Mouse (Mus musculus) neural tube, embryonic 13.5 days (tissue): ENCODE measurements around the gene AL731706.2. TPM values are rescaled to one million over a fixed set of nuclear protein-coding genes. Genes with fewer than 3 reads are reported as not detected.
A peak's percentile ranks its signal among the peaks of the same experiment; 100 is the strongest.
"Not testable (repeated sequence)": the region's sequence is repeated elsewhere in the genome, so short reads cannot be mapped to it uniquely, and the experiment has no call there.

ENCODE experiments used
- ATAC-seq: fragments of 200-750 bp; cut with Nextera tagmentation; 2 replicates; pipeline ENCODE4 v1.8.0; 2017; ENCODE audit warnings: low read depth, mild to moderate bottlenecking, moderate TSS enrichment, moderate library complexity
- H3K27ac ChIP-seq: fragments of 300-500 bp; sonication (generic); replicated peaks from 2 replicates; pipeline ENCODE4 v1.5.1; 2015; ENCODE audit warnings: moderate library complexity, mild to moderate bottlenecking, inconsistent platforms
- H3K27me3 ChIP-seq: fragments of 300-500 bp; sonication (generic); 2 replicates; pipeline ENCODE4 v1.6.1; 2015; ENCODE audit warnings: mild to moderate bottlenecking, inconsistent platforms
- H3K36me3 ChIP-seq: fragments of 300-500 bp; sonication (generic); 2 replicates; pipeline ENCODE4 v1.6.1; 2015; ENCODE audit warnings: mild to moderate bottlenecking, inconsistent platforms
- H3K4me1 ChIP-seq: fragments of 300-500 bp; sonication (generic); replicated peaks from 2 replicates; pipeline ENCODE4 v1.6.1; 2015; ENCODE audit warnings: inconsistent platforms
- H3K4me2 ChIP-seq: fragments of 300-500 bp; sonication (generic); 2 replicates; pipeline ENCODE4 v1.6.1; 2015; ENCODE audit warnings: inconsistent platforms, mild to moderate bottlenecking, moderate library complexity
- H3K4me3 ChIP-seq: fragments of 300-500 bp; sonication (generic); 2 replicates; pipeline ENCODE4 v1.5.1; 2015; ENCODE audit warnings: mild to moderate bottlenecking, inconsistent platforms
- H3K9ac ChIP-seq: fragments of 300-500 bp; sonication (generic); 2 replicates; pipeline ENCODE4 v1.6.1; 2015; ENCODE audit warnings: moderate library complexity, mild to moderate bottlenecking, inconsistent platforms
- H3K9me3 ChIP-seq: fragments of 300-500 bp; sonication (generic); 2 replicates; pipeline ENCODE4 v1.6.1; 2016; ENCODE audit warnings: inconsistent platforms
- WGBS: fragments of 180-500 bp; shearing (Covaris S2); methylation state at CpG from one replicate; pipeline ENCODE4 v1.1.7; 2015; 5-methylcytosine and 5-hydroxymethylcytosine counted together
- polyA plus RNA-seq: library from polyadenylated mRNA; unstranded; fragments of >200 nt; fragmentation: Nextera tagmentation; extraction: Ambion mirVana; gene quantifications from 2 replicates; pipeline ENCODE4 v1.2.1, GENCODE M21; 2015

Gene AL731706.2
- polyA plus RNA-seq, 1 experiment from 2014 or later, result 28.8 TPM

- Histone ChIP-seq H3K36me3 (no peaks in the 10 kb centered on the region), H3K27ac (peak within 1 kb of the TSS; percentile 95), H3K4me1 (peaks cover 33% of the 10 kb centered on the region), H3K9ac (peak within 1 kb of the TSS; percentile 83), H3K9me3 (no peaks in the 10 kb centered on the region), H3K27me3 (no peaks in the 10 kb centered on the region), H3K4me2 (peak within 1 kb of the TSS; percentile 62), H3K4me3 (peak within 1 kb of the TSS; percentile 68)
- peak; percentile 98 for ATAC-seq
- under 1% methylated on average over 49 of the region's 49 CpGs for whole genome bisulfite sequencing
These were observed 5.8 kb upstream of the AL731706.2 start, which contains the start of the genes Slx4ip, AL731706.1 and Mkks for GRCm38 (mm10) chr2:136891068-136891950. Gene Slx4ip (plus strand): TSS chr2:136891218. Gene AL731706.1 (minus strand): TSS chr2:136891389. Gene Mkks (minus strand): TSS chr2:136891389.

GRCm38 (mm10) chr2:136890716-136891067 lies 5.2 kb upstream of the AL731706.2 start:
- not testable (repeated sequence) for H3K9me3 ChIP-seq, H3K36me3 ChIP-seq, H3K27me3 ChIP-seq
- peak; percentile 71 for ATAC-seq
- peak overlapping the region; percentile 55 for H3K4me2 ChIP-seq
- peak overlapping the region; percentile 83 for H3K9ac ChIP-seq
- peak overlapping the region; percentile 95 for H3K27ac ChIP-seq
- H3K4me1 ChIP-seq, result peaks cover 29% of the 10 kb centered on the region
- H3K4me3 ChIP-seq, result peak overlapping the region; percentile 68
- WGBS, result 5% methylated on average over 15 of the region's 15 CpGs

GRCm38 (mm10) chr2:136886846-136887245 lies 1.4 kb upstream of the AL731706.2 start:
- ATAC-seq, result no peak
- 66% methylated on average over 4 of the region's 4 CpGs for WGBS
- H3K36me3 ChIP-seq, result peaks cover 28% of the 10 kb centered on the region
- H3K27me3 ChIP-seq, result no peaks in the 10 kb centered on the region
- no peaks in the 10 kb centered on the region for H3K9me3 ChIP-seq
- H3K4me2 ChIP-seq, result no peak overlapping the region
- no peak overlapping the region for H3K4me3 ChIP-seq
- H3K4me1 ChIP-seq, result peaks cover 19% of the 10 kb centered on the region
- H3K27ac ChIP-seq, result no peak overlapping the region
- no peak overlapping the region for H3K9ac ChIP-seq

GRCm38 (mm10) chr2:136854543-136855388 lies 30.7 kb downstream of the AL731706.2 start:
- no peaks in the 10 kb centered on the region for H3K36me3 ChIP-seq
- no peak overlapping the region for H3K9ac ChIP-seq
- ATAC-seq, result 0 out of 2 replicates have a peak, but pooled peaks have one; percentile 23
- H3K4me2 ChIP-seq, result no peak overlapping the region
- no peaks in the 10 kb centered on the region for H3K27me3 ChIP-seq
- H3K9me3 ChIP-seq, result no peaks in the 10 kb centered on the region
- 18% methylated on average over 5 of the region's 5 CpGs for WGBS
- peak overlapping the region; percentile 57 for H3K27ac ChIP-seq
- H3K4me3 ChIP-seq, result no peak overlapping the region
- H3K4me1 ChIP-seq, result peaks cover 15% of the 10 kb centered on the region

- Histone ChIP-seq H3K4me1 (peaks cover 11% of the 10 kb centered on the region), H3K27ac (no peak overlapping the region), H3K36me3 (no peaks in the 10 kb centered on the region), H3K4me3 (no peak overlapping the region), H3K9me3 (no peaks in the 10 kb centered on the region), H3K9ac (no peak overlapping the region), H3K4me2 (no peak overlapping the region), H3K27me3 (no peaks in the 10 kb centered on the region)
- ATAC-seq, result no peak
- WGBS, result 72% methylated on average over 3 of the region's 3 CpGs
These were observed 35.1 kb downstream of the AL731706.2 start for GRCm38 (mm10) chr2:136850366-136850765.

- Histone ChIP-seq H3K9ac (no peak overlapping the region), H3K9me3 (no peaks in the 10 kb centered on the region), H3K4me3 (no peak overlapping the region), H3K36me3 (no peaks in the 10 kb centered on the region), H3K27ac (no peak overlapping the region), H3K27me3 (no peaks in the 10 kb centered on the region), H3K4me2 (no peak overlapping the region), H3K4me1 (no peaks in the 10 kb centered on the region)
- no peak for ATAC-seq
- WGBS, result 42% methylated on average over 1 of the region's 1 CpGs
These were observed 47.5 kb downstream of the AL731706.2 start for GRCm38 (mm10) chr2:136837994-136838393.

- H3K9ac ChIP-seq, result no peak overlapping the region
- no peak overlapping the region for H3K4me2 ChIP-seq
- H3K9me3 ChIP-seq, result no peaks in the 10 kb centered on the region
- H3K4me3 ChIP-seq, result no peak overlapping the region
- H3K27ac ChIP-seq, result no peak overlapping the region
- H3K4me1 ChIP-seq, result no peaks in the 10 kb centered on the region
- ATAC-seq, result no peak
- no peaks in the 10 kb centered on the region for H3K36me3 ChIP-seq
- H3K27me3 ChIP-seq, result no peaks in the 10 kb centered on the region
- WGBS, result 70% methylated on average over 3 of the region's 3 CpGs
These were observed 49.6 kb downstream of the AL731706.2 start for GRCm38 (mm10) chr2:136835882-136836281.

Other genes starting within 250 kb of the AL731706.2 start
- gene Snap25, start 172.2 kb downstream of the AL731706.2 start, polyA plus RNA-seq, result 188 and 192 TPM in 2 replicates
- gene Slx4ip, start 5.5 kb upstream of the AL731706.2 start, polyA plus RNA-seq, result 12.3 and 14.3 TPM in 2 replicates
- 18.1 and 29.4 TPM in 2 replicates for gene AL731706.1, start 5.7 kb upstream of the AL731706.2 start, polyA plus RNA-seq
- 14.2 and 17.3 TPM in 2 replicates for gene Mkks, start 5.7 kb upstream of the AL731706.2 start, polyA plus RNA-seq
- 17.8 and 18.8 TPM in 2 replicates for gene Jag1, start 231.0 kb upstream of the AL731706.2 start, polyA plus RNA-seq